Mouse (Mus musculus) kidney, adult 11 months (tissue): ENCODE measurements at regions not wholly inside any gene's neighbourhood (a gene's known extent, or its start where the extent isn't known, plus 50 kb on each side); places are given as distances from the start of the nearest gene placed in this dataset.

Experiments
- DNase-seq: peaks from one replicate; pipeline ENCODE4 v3.0.0; 2022

DNA sequence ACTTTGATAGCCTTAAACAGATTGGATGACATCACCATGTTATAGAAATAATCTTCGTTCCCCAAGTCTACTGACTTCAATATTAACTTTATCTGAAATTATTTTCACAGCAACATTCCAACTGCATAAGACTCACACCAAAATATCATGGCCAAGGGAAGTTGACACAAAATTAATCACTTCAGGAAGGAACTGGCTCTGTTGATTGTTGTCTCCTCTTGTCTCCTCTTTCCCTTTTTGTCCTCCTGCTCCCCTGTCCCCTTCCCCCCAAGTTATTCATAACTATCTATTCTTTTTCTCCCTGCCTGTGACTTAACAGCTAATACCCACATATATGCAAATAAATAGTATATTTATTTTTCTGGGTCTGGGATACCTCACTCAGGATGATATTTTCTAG is 67.6 kb upstream of the Arsj start:
- no peak for DNase-seq

DNA sequence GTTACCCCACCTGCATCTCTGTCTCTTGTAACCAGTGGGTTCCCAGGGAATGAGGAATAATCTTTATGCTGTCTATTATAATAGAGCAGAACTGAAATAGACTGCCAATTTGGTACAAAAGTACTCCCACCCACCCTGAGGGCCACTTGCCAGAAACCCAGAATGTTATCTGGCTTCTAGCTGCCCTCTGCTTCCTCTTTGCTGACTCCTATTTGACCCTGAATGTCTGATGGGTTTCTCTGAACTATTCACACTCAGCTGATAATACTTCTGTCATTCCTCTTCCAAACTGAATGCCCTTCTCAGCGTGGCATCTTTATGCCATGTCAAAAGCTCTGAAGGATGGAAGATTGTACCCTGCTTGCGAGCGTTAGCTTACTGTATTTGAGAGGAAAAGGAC is 64.2 kb upstream of the Arsj start:
- DNase-seq = no peak

DNA sequence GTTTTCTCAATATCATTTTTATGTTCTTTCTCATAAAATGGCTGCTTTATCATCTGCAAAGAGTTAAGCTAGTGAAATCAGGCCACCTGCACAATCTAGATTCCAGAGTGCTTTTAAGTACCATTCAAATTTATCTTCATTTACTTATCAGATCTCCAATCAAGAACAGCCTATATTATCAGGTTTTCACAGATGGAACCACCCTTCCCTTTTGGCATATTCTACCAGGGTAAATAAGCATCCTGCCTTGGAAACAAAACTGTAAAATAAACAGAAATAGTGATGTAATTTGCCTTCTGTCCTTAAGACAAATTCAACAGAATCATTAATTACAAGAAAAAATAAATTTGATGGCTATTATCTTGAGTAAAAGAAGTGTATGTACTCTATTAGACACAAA is 55.2 kb upstream of the Arsj start:
- no peak for DNase-seq
